Mouse (Mus musculus) embryonic facial prominence, embryonic 13.5 days (tissue): ENCODE measurements around the gene Stim1. TPM values are rescaled to one million over a fixed set of nuclear protein-coding genes. Genes with fewer than 3 reads are reported as not detected.

Experiments used
- ATAC-seq: fragments of 200-750 bp; cut with Nextera tagmentation; 2 replicates; pipeline ENCODE4 v1.8.0; 2017; ENCODE audit warnings: low read depth; ENCODE audit not compliant: insufficient number of reproducible peaks, insufficient read depth, low FRiP score, low TSS enrichment
- H3K27ac ChIP-seq: fragments of 300-500 bp; sonication (generic); 2 replicates; pipeline ENCODE4 v1.5.1; 2015; ENCODE audit warnings: moderate library complexity, mild to moderate bottlenecking, inconsistent platforms
- H3K27me3 ChIP-seq: fragments of 300-500 bp; sonication (generic); 2 replicates; pipeline ENCODE4 v1.6.1; 2015; ENCODE audit warnings: mild to moderate bottlenecking, inconsistent platforms
- H3K36me3 ChIP-seq: fragments of 300-500 bp; sonication (generic); 2 replicates; pipeline ENCODE4 v1.6.1; 2015; ENCODE audit warnings: mild to moderate bottlenecking, inconsistent platforms
- H3K4me1 ChIP-seq: fragments of 300-500 bp; sonication (generic); 2 replicates; pipeline ENCODE4 v1.6.1; 2015; ENCODE audit warnings: inconsistent platforms
- H3K4me2 ChIP-seq: fragments of 300-500 bp; sonication (generic); 2 replicates; pipeline ENCODE4 v1.6.1; 2015; ENCODE audit warnings: moderate library complexity, mild to moderate bottlenecking, inconsistent platforms
- H3K4me3 ChIP-seq: fragments of 300-500 bp; sonication (generic); 2 replicates; pipeline ENCODE4 v1.5.1; 2015; ENCODE audit warnings: mild to moderate bottlenecking, inconsistent platforms
- H3K9ac ChIP-seq: fragments of 300-500 bp; sonication (generic); 2 replicates; pipeline ENCODE4 v1.6.1; 2015; ENCODE audit warnings: mild to moderate bottlenecking, inconsistent platforms
- H3K9me3 ChIP-seq: fragments of 300-500 bp; sonication (generic); 2 replicates; pipeline ENCODE4 v1.6.1; 2016; ENCODE audit warnings: inconsistent platforms
- WGBS: fragments of 180-500 bp; shearing (Covaris S2); methylation state at CpG from one replicate; pipeline ENCODE4 v1.1.7; 2015; ENCODE audit warnings: mixed read lengths; 5-methylcytosine and 5-hydroxymethylcytosine counted together
- polyA plus RNA-seq: library from polyadenylated mRNA; unstranded; fragments of >200 nt; fragmentation: Nextera tagmentation; extraction: Ambion mirVana; gene quantifications from 2 replicates; pipeline ENCODE4 v1.2.1, GENCODE M21; 2015

Stim1 gene
- polyA plus RNA-seq, 1 experiment from 2014 or later: 27.7 TPM

DNA sequence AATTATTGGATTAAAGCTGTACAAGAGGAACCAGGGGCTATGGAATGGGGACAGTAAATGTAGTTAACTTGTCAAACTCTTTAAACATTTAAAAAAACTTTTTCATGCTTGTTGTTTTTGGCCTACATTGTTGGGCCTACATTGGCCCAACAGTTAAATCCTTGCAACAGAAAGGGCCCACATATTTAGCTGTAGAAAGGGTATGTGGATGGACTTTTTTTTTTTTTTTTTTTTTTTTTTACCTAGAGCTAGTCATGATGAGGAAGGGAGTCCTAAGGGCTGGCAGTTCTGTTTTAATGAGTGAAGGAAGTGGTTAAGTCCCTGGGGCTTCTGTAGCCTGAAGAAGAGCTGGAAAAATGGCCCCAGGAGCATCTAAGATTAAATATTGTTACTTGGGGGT is 42.7 kb downstream of the Stim1 start:
- Histone ChIP-seq H3K4me1 (no peaks in the 10 kb centered on the region), H3K9ac (no peak overlapping the region), H3K27me3 (no peaks in the 10 kb centered on the region), H3K36me3 (no peaks in the 10 kb centered on the region), H3K9me3 (no peaks in the 10 kb centered on the region), H3K4me2 (no peak overlapping the region), H3K27ac (no peak overlapping the region), H3K4me3 (no peak overlapping the region)
- ATAC-seq: no peak

DNA sequence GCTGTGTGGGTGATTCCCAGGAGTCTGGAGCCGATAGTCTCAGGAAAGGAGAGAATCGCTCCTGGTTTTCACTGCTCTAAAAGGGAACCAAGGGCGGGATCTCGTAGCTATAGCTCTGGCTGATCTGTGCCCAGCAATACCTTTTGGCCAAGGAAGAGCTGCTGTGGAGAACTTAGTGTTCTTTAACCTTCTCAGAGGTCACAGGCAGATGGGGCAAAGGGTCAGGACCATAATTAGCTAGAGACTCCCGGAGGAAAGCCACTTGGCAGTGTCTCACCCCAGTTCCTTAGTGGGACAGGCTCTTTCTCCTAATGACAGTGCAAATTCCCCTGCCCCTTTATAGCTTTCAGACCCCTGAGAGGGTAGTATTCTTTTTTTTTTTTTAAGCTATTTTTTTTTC is 43.2 kb downstream of the Stim1 start:
- H3K27ac ChIP-seq: no peak overlapping the region
- no peak overlapping the region for H3K9ac ChIP-seq
- no peak overlapping the region for H3K4me3 ChIP-seq
- no peaks in the 10 kb centered on the region for H3K9me3 ChIP-seq
- ATAC-seq: no peak
- no peaks in the 10 kb centered on the region for H3K36me3 ChIP-seq
- H3K4me2 ChIP-seq: no peak overlapping the region
- no peaks in the 10 kb centered on the region for H3K4me1 ChIP-seq
- 59% methylated on average over 5 of the region's 5 CpGs for WGBS
- H3K27me3 ChIP-seq: no peaks in the 10 kb centered on the region

GRCm38 (mm10) chr7:102312840-102313534 is 45.4 kb downstream of the Stim1 start:
- no peaks in the 10 kb centered on the region for H3K9me3 ChIP-seq
- 74% methylated on average over 4 of the region's 4 CpGs for WGBS
- no peak overlapping the region for H3K4me2 ChIP-seq
- H3K36me3 ChIP-seq: no peaks in the 10 kb centered on the region
- no peak overlapping the region for H3K27ac ChIP-seq
- H3K27me3 ChIP-seq: no peaks in the 10 kb centered on the region
- no peak overlapping the region for H3K9ac ChIP-seq
- no peak overlapping the region for H3K4me3 ChIP-seq
- H3K4me1 ChIP-seq: no peaks in the 10 kb centered on the region
- ATAC-seq: no peak

- Histone ChIP-seq H3K36me3 (no peaks in the 10 kb centered on the region), H3K9me3 (no peaks in the 10 kb centered on the region), H3K27me3 (no peaks in the 10 kb centered on the region), H3K27ac (no peak overlapping the region), H3K4me1 (no peaks in the 10 kb centered on the region), H3K4me2 (no peak overlapping the region), H3K4me3 (no peak overlapping the region), H3K9ac (no peak overlapping the region)
- ATAC-seq: no peak
- WGBS: 76% methylated on average over 2 of the region's 2 CpGs
These were observed 45.9 kb downstream of the Stim1 start for GRCm38 (mm10) chr7:102313535-102313863.

DNA sequence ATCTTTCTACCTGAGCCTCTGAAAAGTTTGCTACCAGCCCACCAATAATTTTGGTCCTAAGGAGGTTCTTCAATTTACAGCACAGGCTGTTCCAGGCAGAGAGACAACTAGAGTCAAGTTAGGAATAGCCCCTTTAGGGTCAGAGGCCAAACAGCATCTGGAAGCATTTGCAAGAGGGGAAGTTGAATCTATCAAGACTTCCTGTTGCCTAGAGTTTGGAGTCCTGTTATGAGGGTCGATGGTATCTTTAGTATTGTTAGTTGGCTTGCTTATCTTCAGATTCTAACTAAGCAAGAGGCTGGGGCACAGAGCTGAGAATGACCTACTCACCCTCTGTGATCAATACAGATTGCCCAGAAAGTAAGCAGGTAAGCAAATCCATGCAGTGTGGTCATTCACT is 46.5 kb downstream of the Stim1 start:
- no peaks in the 10 kb centered on the region for H3K36me3 ChIP-seq
- ATAC-seq: no peak
- H3K27me3 ChIP-seq: no peaks in the 10 kb centered on the region
- 36% methylated on average over 1 of the region's 1 CpGs for WGBS
- no peaks in the 10 kb centered on the region for H3K4me1 ChIP-seq
- no peak overlapping the region for H3K4me2 ChIP-seq
- no peaks in the 10 kb centered on the region for H3K9me3 ChIP-seq
- H3K27ac ChIP-seq: no peak overlapping the region
- no peak overlapping the region for H3K9ac ChIP-seq
- no peak overlapping the region for H3K4me3 ChIP-seq

- H3K4me1 ChIP-seq: no peaks in the 10 kb centered on the region
- H3K9me3 ChIP-seq: no peaks in the 10 kb centered on the region
- no peaks in the 10 kb centered on the region for H3K36me3 ChIP-seq
- ATAC-seq: no peak
- H3K4me2 ChIP-seq: no peak overlapping the region
- H3K27ac ChIP-seq: no peak overlapping the region
- H3K9ac ChIP-seq: no peak overlapping the region
- H3K4me3 ChIP-seq: no peak overlapping the region
- no peaks in the 10 kb centered on the region for H3K27me3 ChIP-seq
These were observed 47.3 kb downstream of the Stim1 start for GRCm38 (mm10) chr7:102314908-102315307.

DNA sequence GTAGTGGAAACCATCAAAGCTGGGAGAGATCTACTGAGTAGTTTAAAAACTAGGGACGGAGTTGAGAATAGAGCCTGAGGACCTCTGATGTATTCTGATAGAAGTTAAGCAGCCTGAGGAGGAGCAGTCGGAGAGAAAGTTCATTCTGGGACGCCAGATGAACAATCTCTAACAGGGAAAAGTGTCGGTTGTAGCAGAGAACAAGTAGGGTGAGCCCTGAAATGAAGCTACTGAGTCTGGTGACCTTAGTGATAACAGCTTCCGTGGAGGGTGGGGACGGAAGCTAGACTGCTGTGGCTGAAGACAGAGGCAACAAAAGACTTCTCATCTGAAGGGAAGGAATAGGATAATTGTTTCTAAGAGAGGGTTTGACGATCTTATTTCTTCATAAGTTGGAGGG is 47.8 kb downstream of the Stim1 start:
- Histone ChIP-seq H3K36me3 (no peaks in the 10 kb centered on the region), H3K4me1 (no peaks in the 10 kb centered on the region), H3K9ac (no peak overlapping the region), H3K9me3 (no peaks in the 10 kb centered on the region), H3K4me3 (no peak overlapping the region), H3K27ac (no peak overlapping the region), H3K4me2 (no peak overlapping the region), H3K27me3 (no peaks in the 10 kb centered on the region)
- 61% methylated on average over 7 of the region's 7 CpGs for WGBS
- ATAC-seq: no peak

DNA sequence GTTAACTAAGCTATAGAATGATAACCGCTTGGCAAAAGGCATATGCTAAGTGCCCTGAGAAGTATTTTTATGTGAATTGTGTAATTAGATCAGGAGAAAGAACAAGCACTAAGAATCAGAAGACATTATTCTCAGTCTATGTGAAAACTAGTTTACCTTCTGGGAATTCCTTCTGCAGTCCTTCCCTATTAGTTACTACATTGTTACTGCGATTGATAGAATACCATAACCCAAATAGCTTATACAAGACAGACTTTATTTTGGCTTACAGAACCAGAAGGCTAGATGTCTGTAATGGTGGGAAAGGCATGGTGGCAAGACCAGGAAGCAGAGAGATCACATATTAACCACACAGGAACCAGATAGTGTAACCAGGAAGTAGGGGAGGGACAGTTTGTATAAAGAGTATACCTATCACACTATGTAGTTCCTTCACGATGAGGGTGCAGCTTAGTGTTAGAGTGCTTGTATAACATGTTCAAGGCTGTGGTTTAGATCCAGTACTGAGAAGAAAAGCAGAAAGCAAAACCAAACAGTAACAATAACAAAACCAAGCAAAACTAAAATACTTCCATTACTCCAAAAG is 50.1 kb downstream of the Stim1 start:
- 86% methylated on average over 3 of the region's 3 CpGs for WGBS
- Histone ChIP-seq H3K36me3 (no peaks in the 10 kb centered on the region), H3K4me1 (no peaks in the 10 kb centered on the region), H3K4me3 (no peak overlapping the region), H3K27ac (no peak overlapping the region), H3K9ac (no peak overlapping the region), H3K4me2 (no peak overlapping the region), H3K9me3 (no peaks in the 10 kb centered on the region), H3K27me3 (no peaks in the 10 kb centered on the region)
- ATAC-seq: no peak

DNA sequence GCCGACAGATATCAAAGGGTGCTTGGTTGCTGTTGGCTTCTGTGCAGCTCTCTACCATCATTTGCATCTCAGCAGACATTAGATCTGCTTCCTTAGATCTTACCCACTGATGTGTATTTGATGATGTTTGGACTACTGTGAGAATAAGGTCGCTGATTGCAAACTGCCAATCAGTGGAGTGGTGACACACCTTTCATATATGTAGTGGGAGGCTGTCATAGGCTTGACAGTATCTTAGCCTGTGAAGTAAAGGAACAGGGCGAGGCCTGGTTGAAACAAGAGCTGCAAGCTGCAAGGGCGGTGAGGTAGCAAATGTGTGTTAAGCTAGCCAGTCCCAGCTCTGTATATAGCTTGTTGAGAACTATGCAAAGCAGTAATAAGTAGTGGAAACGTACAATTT is 54.5 kb downstream of the Stim1 start:
- ATAC-seq: no peak
- H3K27me3 ChIP-seq: no peaks in the 10 kb centered on the region
- H3K4me3 ChIP-seq: no peak overlapping the region
- H3K36me3 ChIP-seq: no peaks in the 10 kb centered on the region
- no peak overlapping the region for H3K27ac ChIP-seq
- no peaks in the 10 kb centered on the region for H3K9me3 ChIP-seq
- H3K9ac ChIP-seq: no peak overlapping the region
- no peak overlapping the region for H3K4me2 ChIP-seq
- no peaks in the 10 kb centered on the region for H3K4me1 ChIP-seq
- 84% methylated on average over 5 of the region's 5 CpGs for WGBS

GRCm38 (mm10) chr7:102326323-102326722 is 58.7 kb downstream of the Stim1 start:
- no peak overlapping the region for H3K27ac ChIP-seq
- no peak overlapping the region for H3K4me2 ChIP-seq
- H3K4me3 ChIP-seq: no peak overlapping the region
- no peaks in the 10 kb centered on the region for H3K27me3 ChIP-seq
- no peaks in the 10 kb centered on the region for H3K9me3 ChIP-seq
- no peaks in the 10 kb centered on the region for H3K4me1 ChIP-seq
- no peak for ATAC-seq
- H3K9ac ChIP-seq: no peak overlapping the region
- no peaks in the 10 kb centered on the region for H3K36me3 ChIP-seq

GRCm38 (mm10) chr7:102330270-102330669 is 62.7 kb downstream of the Stim1 start:
- no peak for ATAC-seq
- no peaks in the 10 kb centered on the region for H3K9me3 ChIP-seq
- H3K4me1 ChIP-seq: no peaks in the 10 kb centered on the region
- no peaks in the 10 kb centered on the region for H3K36me3 ChIP-seq
- H3K9ac ChIP-seq: no peak overlapping the region
- WGBS: 82% methylated on average over 5 of the region's 5 CpGs
- H3K4me3 ChIP-seq: no peak overlapping the region
- H3K4me2 ChIP-seq: no peak overlapping the region
- H3K27me3 ChIP-seq: no peaks in the 10 kb centered on the region
- no peak overlapping the region for H3K27ac ChIP-seq

DNA sequence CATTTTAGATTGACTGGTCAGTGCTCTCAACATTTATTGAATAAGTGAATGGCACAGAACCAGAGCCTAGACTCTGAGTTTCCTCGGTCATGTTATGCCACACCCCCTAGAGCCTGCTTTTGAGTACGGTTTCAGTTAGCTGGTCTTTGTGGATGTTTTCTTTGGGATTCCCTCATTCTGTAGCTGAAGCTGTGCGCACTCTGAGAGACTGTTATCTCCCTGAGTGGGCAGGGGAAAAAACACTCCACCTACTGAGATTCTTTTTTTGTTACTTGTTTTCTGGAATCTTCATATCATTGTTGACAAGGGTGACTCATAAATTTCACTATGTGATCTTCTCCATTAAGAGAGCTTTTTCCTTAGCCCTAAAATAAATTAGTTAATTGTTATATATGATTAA is 63.9 kb downstream of the Stim1 start:
- Histone ChIP-seq H3K27me3 (no peaks in the 10 kb centered on the region), H3K9ac (no peak overlapping the region), H3K36me3 (no peaks in the 10 kb centered on the region), H3K4me2 (no peak overlapping the region), H3K27ac (no peak overlapping the region), H3K4me1 (no peaks in the 10 kb centered on the region), H3K4me3 (no peak overlapping the region), H3K9me3 (no peaks in the 10 kb centered on the region)
- 50% methylated on average over 3 of the region's 3 CpGs for WGBS
- no peak for ATAC-seq
